Mouse (Mus musculus) liver, embryonic 11.5 days (tissue): ENCODE results near the gene Cct3. TPM values are rescaled to one million over a fixed set of nuclear protein-coding genes. Genes with fewer than 3 reads are reported as not detected.
"Not testable (repeated sequence)": the region's sequence is repeated elsewhere in the genome, so short reads cannot be mapped to it uniquely, and the experiment has no call there.

Experiments used
- ATAC-seq: fragments of 200-750 bp; cut with Nextera tagmentation; replicated peaks from 2 replicates; pipeline ENCODE4 v1.8.0; 2017; ENCODE audit warnings: moderate number of reproducible peaks, mild to moderate bottlenecking, moderate TSS enrichment, moderate library complexity; ENCODE audit not compliant: low FRiP score
- DNase-seq: peaks from one replicate; pipeline ENCODE4 v3.0.0-alpha.2; 2017; ENCODE audit warnings: low spot score
- H3K27ac ChIP-seq: fragments of 300-500 bp; sonication (generic); 2 replicates; pipeline ENCODE4 v1.5.1; 2014; ENCODE audit warnings: mild to moderate bottlenecking, low read depth, low read length, control low read depth
- H3K27me3 ChIP-seq: fragments of 300-500 bp; sonication (generic); replicated peaks from 2 replicates; pipeline ENCODE4 v1.6.1; 2014; ENCODE audit warnings: low read length, mixed read lengths; ENCODE audit not compliant: control insufficient read depth, insufficient read depth
- H3K36me3 ChIP-seq: fragments of 300-500 bp; sonication (generic); 2 replicates; pipeline ENCODE4 v1.6.1; 2014; ENCODE audit warnings: mild to moderate bottlenecking, low read length, moderate library complexity, mixed read lengths; ENCODE audit not compliant: control insufficient read depth, insufficient read depth
- H3K4me1 ChIP-seq: fragments of 300-500 bp; sonication (generic); replicated peaks from 2 replicates; pipeline ENCODE4 v1.6.1; 2014; ENCODE audit warnings: low read length, mixed read lengths; ENCODE audit not compliant: control insufficient read depth, insufficient read depth
- H3K4me2 ChIP-seq: fragments of 300-500 bp; sonication (generic); 2 replicates; pipeline ENCODE4 v1.6.1; 2014; ENCODE audit warnings: mild to moderate bottlenecking, control low read depth, moderate library complexity
- H3K4me3 ChIP-seq: fragments of 300-500 bp; sonication (generic); 2 replicates; pipeline ENCODE4 v1.5.1; 2014; ENCODE audit warnings: low read depth, low read length, control low read depth
- H3K9ac ChIP-seq: fragments of 300-500 bp; sonication (generic); 2 replicates; pipeline ENCODE4 v1.6.1; 2014; ENCODE audit warnings: low read depth, low read length, control low read depth
- H3K9me3 ChIP-seq: fragments of 300-500 bp; sonication (generic); 2 replicates; pipeline ENCODE4 v1.6.1; 2016; ENCODE audit warnings: low read length, inconsistent platforms, mixed read lengths; ENCODE audit not compliant: control insufficient read depth
- WGBS: fragments of 180-500 bp; shearing (Covaris S2); extraction: QIAGEN DNeasy Blood & Tissue Kit; methylation state at CpG from one replicate; pipeline ENCODE4 v1.1.7; 2014; 5-methylcytosine and 5-hydroxymethylcytosine counted together
- polyA plus RNA-seq: library from polyadenylated mRNA; unstranded; fragments of >200 nt; fragmentation: Nextera tagmentation; extraction: Ambion mirVana; gene quantifications from 2 replicates; pipeline ENCODE4 v1.2.1, GENCODE M21; 2014

Cct3 gene
- polyA plus RNA-seq, 1 experiment from 2014 or later = 694 TPM

GRCm38 (mm10) chr3:88268014-88268413 lies 28.9 kb upstream of the Cct3 start:
- H3K27me3 ChIP-seq, H3K36me3 ChIP-seq, ATAC-seq, H3K4me1 ChIP-seq, H3K27ac ChIP-seq, H3K9me3 ChIP-seq, H3K9ac ChIP-seq, DNase-seq, H3K4me3 ChIP-seq, H3K4me2 ChIP-seq: not testable (repeated sequence)
- 54% methylated on average over 6 of the region's 6 CpGs for WGBS

- Histone ChIP-seq H3K4me3 (no peak overlapping the region), H3K9ac (no peak overlapping the region), H3K9me3 (no peaks in the 10 kb centered on the region), H3K27ac (no peak overlapping the region), H3K4me2 (no peak overlapping the region), H3K36me3 (no peaks in the 10 kb centered on the region), H3K27me3 (no peaks in the 10 kb centered on the region), H3K4me1 (no peaks in the 10 kb centered on the region)
- no peak for ATAC-seq
- WGBS = 83% methylated on average over 5 of the region's 5 CpGs
- DNase-seq = no peak
These were observed 27.9 kb upstream of the Cct3 start for GRCm38 (mm10) chr3:88268991-88269390.

GRCm38 (mm10) chr3:88271298-88271697 lies 25.6 kb upstream of the Cct3 start:
- 66% methylated on average over 2 of the region's 2 CpGs for WGBS
- H3K9me3 ChIP-seq, H3K4me1 ChIP-seq, H3K9ac ChIP-seq, H3K4me2 ChIP-seq, H3K27ac ChIP-seq, ATAC-seq, DNase-seq, H3K36me3 ChIP-seq, H3K4me3 ChIP-seq, H3K27me3 ChIP-seq: not testable (repeated sequence)

GRCm38 (mm10) chr3:88271859-88272258 lies 25.1 kb upstream of the Cct3 start:
- no peak overlapping the region for H3K9ac ChIP-seq
- H3K4me2 ChIP-seq = no peak overlapping the region
- DNase-seq (no peak), ATAC-seq (no peak)
- 89% methylated on average over 3 of the region's 3 CpGs for WGBS
- no peaks in the 10 kb centered on the region for H3K27me3 ChIP-seq
- no peaks in the 10 kb centered on the region for H3K9me3 ChIP-seq
- no peak overlapping the region for H3K4me3 ChIP-seq
- no peaks in the 10 kb centered on the region for H3K36me3 ChIP-seq
- no peak overlapping the region for H3K27ac ChIP-seq
- no peaks in the 10 kb centered on the region for H3K4me1 ChIP-seq

GRCm38 (mm10) chr3:88274002-88274401 lies 22.9 kb upstream of the Cct3 start:
- H3K4me3 ChIP-seq = no peak overlapping the region
- no peak overlapping the region for H3K27ac ChIP-seq
- H3K36me3 ChIP-seq = no peaks in the 10 kb centered on the region
- H3K9ac ChIP-seq = no peak overlapping the region
- WGBS = 86% methylated on average over 4 of the region's 4 CpGs
- H3K27me3 ChIP-seq = no peaks in the 10 kb centered on the region
- ATAC-seq (no peak), DNase-seq (no peak)
- H3K9me3 ChIP-seq = no peaks in the 10 kb centered on the region
- no peaks in the 10 kb centered on the region for H3K4me1 ChIP-seq
- no peak overlapping the region for H3K4me2 ChIP-seq

- no peaks in the 10 kb centered on the region for H3K9me3 ChIP-seq
- no peak overlapping the region for H3K4me3 ChIP-seq
- no peaks in the 10 kb centered on the region for H3K27me3 ChIP-seq
- 76% methylated on average over 2 of the region's 2 CpGs for WGBS
- no peak overlapping the region for H3K4me2 ChIP-seq
- no peak overlapping the region for H3K9ac ChIP-seq
- no peaks in the 10 kb centered on the region for H3K4me1 ChIP-seq
- ATAC-seq (no peak), DNase-seq (no peak)
- no peak overlapping the region for H3K27ac ChIP-seq
- H3K36me3 ChIP-seq = no peaks in the 10 kb centered on the region
These were observed 20.8 kb upstream of the Cct3 start for GRCm38 (mm10) chr3:88276121-88276520.

GRCm38 (mm10) chr3:88276529-88277143 lies 20.3 kb upstream of the Cct3 start:
- ATAC-seq (no peak), DNase-seq (no peak)
- H3K9me3 ChIP-seq = no peaks in the 10 kb centered on the region
- H3K9ac ChIP-seq = no peak overlapping the region
- H3K4me2 ChIP-seq = no peak overlapping the region
- H3K4me1 ChIP-seq = no peaks in the 10 kb centered on the region
- no peak overlapping the region for H3K27ac ChIP-seq
- WGBS = 40% methylated on average over 7 of the region's 7 CpGs
- no peaks in the 10 kb centered on the region for H3K36me3 ChIP-seq
- H3K27me3 ChIP-seq = no peaks in the 10 kb centered on the region
- no peak overlapping the region for H3K4me3 ChIP-seq

- WGBS = 85% methylated on average over 2 of the region's 2 CpGs
- H3K27me3 ChIP-seq = no peaks in the 10 kb centered on the region
- H3K27ac ChIP-seq = no peak overlapping the region
- no peaks in the 10 kb centered on the region for H3K36me3 ChIP-seq
- DNase-seq (no peak), ATAC-seq (no peak)
- no peaks in the 10 kb centered on the region for H3K4me1 ChIP-seq
- H3K4me3 ChIP-seq = no peak overlapping the region
- no peak overlapping the region for H3K4me2 ChIP-seq
- H3K9ac ChIP-seq = no peak overlapping the region
- no peaks in the 10 kb centered on the region for H3K9me3 ChIP-seq
These were observed 16.9 kb upstream of the Cct3 start for GRCm38 (mm10) chr3:88280035-88280434.

- not testable (repeated sequence) for DNase-seq, H3K27ac ChIP-seq
- WGBS = 73% methylated on average over 11 of the region's 11 CpGs
These were observed 15.6 kb upstream of the Cct3 start for GRCm38 (mm10) chr3:88281141-88281916.

More at GRCm38 (mm10) chr3:88281141-88281916, 15.6 kb upstream of the Cct3 start:
- H3K4me1 ChIP-seq, ATAC-seq, H3K9me3 ChIP-seq, H3K4me2 ChIP-seq, H3K27me3 ChIP-seq, H3K4me3 ChIP-seq, H3K36me3 ChIP-seq, H3K9ac ChIP-seq: not testable (repeated sequence)
